Mouse (Mus musculus): ENCODE results near the gene Cck. TPM values are rescaled to one million over a fixed set of nuclear protein-coding genes. Genes with fewer than 3 reads are reported as not detected.

Cck gene
- total and polyA plus RNA-seq, 3 experiments = 0.35 TPM; not detected in 2

GRCm38 (mm10) chr9:121474771-121475170 is 20.7 kb downstream of the Cck start:
- TF ChIP-seq CTCF (IDR thresholded peaks at IDR 0.05) (peak; percentile 52), POLR2A (IDR thresholded peaks at IDR 0.05; ENCODE audit: insufficient read depth, low read depth, low read length) (no peak), EP300 (IDR thresholded peaks at IDR 0.05; ENCODE audit: insufficient read depth, low read depth, low read length) (no peak)
- Histone ChIP-seq H3K36me3 (ENCODE audit: control insufficient read depth, insufficient read depth, low read length) (no peaks in the 10 kb centered on the region), H3K79me2 (replicated peaks; ENCODE audit: control insufficient read depth, insufficient read depth, low read length) (no peaks in the 10 kb centered on the region), H3K9ac (ENCODE audit: low read depth, low read length) (no peak overlapping the region), H3K27ac (no peak overlapping the region), H3K4me1 (ENCODE audit: control insufficient read depth, insufficient read depth, low read length) (peaks cover 2% of the 10 kb centered on the region; the same call in 1 of the 2 replicates), H3K27me3 (ENCODE audit: control insufficient read depth, insufficient read depth, low read length) (no peaks in the 10 kb centered on the region), H3K4me3 (no peak overlapping the region)
- DNase-seq = no peak
- intact Hi-C loops (cut with DNase I) = loop anchor here (5.0 kb wide), 1 partner anchor 198 kb away; no protein-coding TSS in a partner anchor
- WGBS = 78% methylated on average over 5 of the region's 5 CpGs

- Histone ChIP-seq H3K36me3 (ENCODE audit: control insufficient read depth, insufficient read depth, low read length) (no peaks in the 10 kb centered on the region), H3K4me3 (no peak overlapping the region), H3K9ac (ENCODE audit: low read depth, low read length) (no peak overlapping the region), H3K79me2 (replicated peaks; ENCODE audit: control insufficient read depth, insufficient read depth, low read length) (no peaks in the 10 kb centered on the region), H3K4me1 (ENCODE audit: control insufficient read depth, insufficient read depth, low read length) (no peaks in the 10 kb centered on the region), H3K27me3 (ENCODE audit: control insufficient read depth, insufficient read depth, low read length) (no peaks in the 10 kb centered on the region), H3K27ac (no peak overlapping the region)
- TF ChIP-seq POLR2A (IDR thresholded peaks at IDR 0.05; ENCODE audit: insufficient read depth, low read depth, low read length) (no peak), CTCF (IDR thresholded peaks at IDR 0.05) (no peak), EP300 (IDR thresholded peaks at IDR 0.05; ENCODE audit: insufficient read depth, low read depth, low read length) (no peak)
- 87% methylated on average over 6 of the region's 6 CpGs for WGBS
- intact Hi-C loops (cut with DNase I) = no loop called here
- DNase-seq = no peak
These were observed 25.8 kb downstream of the Cck start for GRCm38 (mm10) chr9:121469711-121470110.

GRCm38 (mm10) chr9:121467460-121467859 is 28.0 kb downstream of the Cck start:
- WGBS = 34% methylated on average over 11 of the region's 11 CpGs
- DNase-seq = peak in 1 of 2 experiments; percentile 30
- TF ChIP-seq EP300 (IDR thresholded peaks at IDR 0.05; ENCODE audit: insufficient read depth, low read depth, low read length) (no peak), POLR2A (IDR thresholded peaks at IDR 0.05; ENCODE audit: insufficient read depth, low read depth, low read length) (no peak), CTCF (IDR thresholded peaks at IDR 0.05) (no peak)
- Histone ChIP-seq H3K4me3 (no peak overlapping the region), H3K27me3 (ENCODE audit: control insufficient read depth, insufficient read depth, low read length) (no peaks in the 10 kb centered on the region), H3K9ac (ENCODE audit: low read depth, low read length) (no peak overlapping the region), H3K79me2 (replicated peaks; ENCODE audit: control insufficient read depth, insufficient read depth, low read length) (no peaks in the 10 kb centered on the region), H3K4me1 (ENCODE audit: control insufficient read depth, insufficient read depth, low read length) (no peaks in the 10 kb centered on the region), H3K36me3 (ENCODE audit: control insufficient read depth, insufficient read depth, low read length) (no peaks in the 10 kb centered on the region), H3K27ac (no peak overlapping the region)
- intact Hi-C loops (cut with DNase I) = no loop called here

GRCm38 (mm10) chr9:121460527-121460926 is 35.0 kb downstream of the Cck start:
- Histone ChIP-seq H3K9ac (ENCODE audit: low read depth, low read length) (no peak overlapping the region), H3K4me1 (ENCODE audit: control insufficient read depth, insufficient read depth, low read length) (peaks cover 5% of the 10 kb centered on the region; the same call in 1 of the 2 replicates), H3K4me3 (no peak overlapping the region), H3K27ac (no peak overlapping the region), H3K27me3 (ENCODE audit: control insufficient read depth, insufficient read depth, low read length) (no peaks in the 10 kb centered on the region), H3K36me3 (ENCODE audit: control insufficient read depth, insufficient read depth, low read length) (no peaks in the 10 kb centered on the region), H3K79me2 (replicated peaks; ENCODE audit: control insufficient read depth, insufficient read depth, low read length) (no peaks in the 10 kb centered on the region)
- DNase-seq = no peak
- intact Hi-C loops (cut with DNase I) = no loop called here
- TF ChIP-seq EP300 (IDR thresholded peaks at IDR 0.05; ENCODE audit: insufficient read depth, low read depth, low read length) (no peak), POLR2A (IDR thresholded peaks at IDR 0.05; ENCODE audit: insufficient read depth, low read depth, low read length) (no peak), CTCF (IDR thresholded peaks at IDR 0.05) (no peak)
- WGBS = 75% methylated on average over 16 of the region's 16 CpGs

GRCm38 (mm10) chr9:121459950-121460349 is 35.5 kb downstream of the Cck start:
- DNase-seq = no peak
- Histone ChIP-seq H3K9ac (ENCODE audit: low read depth, low read length) (no peak overlapping the region), H3K4me3 (no peak overlapping the region), H3K4me1 (ENCODE audit: control insufficient read depth, insufficient read depth, low read length) (peaks cover 5% of the 10 kb centered on the region; the same call in 1 of the 2 replicates), H3K27me3 (ENCODE audit: control insufficient read depth, insufficient read depth, low read length) (no peaks in the 10 kb centered on the region), H3K36me3 (ENCODE audit: control insufficient read depth, insufficient read depth, low read length) (no peaks in the 10 kb centered on the region), H3K79me2 (replicated peaks; ENCODE audit: control insufficient read depth, insufficient read depth, low read length) (no peaks in the 10 kb centered on the region), H3K27ac (no peak overlapping the region)
- intact Hi-C loops (cut with DNase I) = loop anchor here (5.0 to 10.0 kb wide), 4 partner anchors 73 to 885 kb away; partner anchors contain the start of genes Rpl14 and Ulk4
- TF ChIP-seq CTCF (IDR thresholded peaks at IDR 0.05) = no peak
- no peak for TF ChIP-seq POLR2A (IDR thresholded peaks at IDR 0.05; ENCODE audit: insufficient read depth, low read depth, low read length)
- TF ChIP-seq EP300 (IDR thresholded peaks at IDR 0.05; ENCODE audit: insufficient read depth, low read depth, low read length) = no peak
- WGBS = 65% methylated on average over 2 of the region's 2 CpGs

GRCm38 (mm10) chr9:121458466-121458865 is 37.0 kb downstream of the Cck start:
- Histone ChIP-seq H3K27ac (no peak overlapping the region), H3K36me3 (ENCODE audit: control insufficient read depth, insufficient read depth, low read length) (no peaks in the 10 kb centered on the region), H3K79me2 (replicated peaks; ENCODE audit: control insufficient read depth, insufficient read depth, low read length) (no peaks in the 10 kb centered on the region), H3K4me1 (ENCODE audit: control insufficient read depth, insufficient read depth, low read length) (peaks cover 5% of the 10 kb centered on the region; the same call in 1 of the 2 replicates), H3K27me3 (ENCODE audit: control insufficient read depth, insufficient read depth, low read length) (no peaks in the 10 kb centered on the region), H3K4me3 (no peak overlapping the region), H3K9ac (ENCODE audit: low read depth, low read length) (no peak overlapping the region)
- 28% methylated on average over 8 of the region's 8 CpGs for WGBS
- DNase-seq = peak in 1 of 2 experiments; percentile 62
- TF ChIP-seq EP300 (IDR thresholded peaks at IDR 0.05; ENCODE audit: insufficient read depth, low read depth, low read length) (0 out of 2 replicates have a peak, but pooled peaks have one; percentile 26), POLR2A (IDR thresholded peaks at IDR 0.05; ENCODE audit: insufficient read depth, low read depth, low read length) (no peak), CTCF (IDR thresholded peaks at IDR 0.05) (peak; percentile 97)
- intact Hi-C loops (cut with DNase I) = loop anchor here (5.0 to 10.0 kb wide), 4 partner anchors 71 to 884 kb away; partner anchors contain the start of genes Rpl14 and Ulk4

Data from heart, adult 2 months (tissue).